Mouse (Mus musculus) embryo, embryonic 9.5 days (tissue): Measurements from ENCODE around the gene Tmem92.
A peak's percentile ranks its signal among the peaks of the same experiment; 100 is the strongest.
"Not testable (repeated sequence)": the region's sequence is repeated elsewhere in the genome, so short reads cannot be mapped to it uniquely, and the experiment has no call there.

Experiments used
- DNase-seq: peaks from one replicate; pipeline ENCODE4 v3.0.0-alpha.2; 2017; ENCODE audit errors: extremely low spot score

Tmem92 gene

GRCm38 (mm10) chr11:94782603-94783002 lies at the start of gene Tmem92:
Gene Tmem92 (minus strand): TSS chr11:94782703.
- DNase-seq: no peak

- DNase-seq: no peak
Measured at GRCm38 (mm10) chr11:94828966-94829365, 46.5 kb upstream of the Tmem92 start.

- DNase-seq: peak; percentile 8
Measured at GRCm38 (mm10) chr11:94819427-94819826, 36.9 kb upstream of the Tmem92 start.

- not testable (repeated sequence) for DNase-seq
Measured at GRCm38 (mm10) chr11:94818946-94819345, 36.4 kb upstream of the Tmem92 start.

- not testable (repeated sequence) for DNase-seq
Measured at GRCm38 (mm10) chr11:94811537-94811936, 29.0 kb upstream of the Tmem92 start.

- no peak for DNase-seq
Measured at GRCm38 (mm10) chr11:94791700-94792099, 9.2 kb upstream of the Tmem92 start.

- peak; percentile 57 for DNase-seq
Measured at GRCm38 (mm10) chr11:94785247-94785646, 2.7 kb upstream of the Tmem92 start.

- DNase-seq: no peak
Measured at GRCm38 (mm10) chr11:94774887-94775497, 7.5 kb downstream of the Tmem92 start.

- DNase-seq: no peak
Measured at GRCm38 (mm10) chr11:94773851-94774250, 8.7 kb downstream of the Tmem92 start.

- DNase-seq: no peak
Measured at GRCm38 (mm10) chr11:94772363-94773055, 10.0 kb downstream of the Tmem92 start.

GRCm38 (mm10) chr11:94767241-94767640 lies 15.3 kb downstream of the Tmem92 start:
- DNase-seq: no peak

GRCm38 (mm10) chr11:94762775-94763174 lies 19.7 kb downstream of the Tmem92 start:
- no peak for DNase-seq

- no peak for DNase-seq
Measured at GRCm38 (mm10) chr11:94762281-94762680, 20.2 kb downstream of the Tmem92 start.

GRCm38 (mm10) chr11:94760799-94761198 lies 21.7 kb downstream of the Tmem92 start:
- no peak for DNase-seq

- DNase-seq: no peak
Measured at GRCm38 (mm10) chr11:94760364-94760763, 22.1 kb downstream of the Tmem92 start.

- DNase-seq: no peak
Measured at GRCm38 (mm10) chr11:94759916-94760315, 22.6 kb downstream of the Tmem92 start.

GRCm38 (mm10) chr11:94752946-94753713 lies 29.4 kb downstream of the Tmem92 start:
- DNase-seq: no peak

GRCm38 (mm10) chr11:94741732-94742272 lies 40.7 kb downstream of the Tmem92 start, which contains the start of gene Cdc34b:
Gene Cdc34b (plus strand): TSS chr11:94741782.
- no peak for DNase-seq

GRCm38 (mm10) chr11:94735746-94736145 lies 46.8 kb downstream of the Tmem92 start:
- DNase-seq: no peak

GRCm38 (mm10) chr11:94732773-94733172 lies 49.7 kb downstream of the Tmem92 start:
- no peak for DNase-seq

- DNase-seq: no peak
Measured at GRCm38 (mm10) chr11:94731229-94731628, 51.3 kb downstream of the Tmem92 start.

GRCm38 (mm10) chr11:94730261-94730660 lies 52.2 kb downstream of the Tmem92 start:
- DNase-seq: peak; percentile 66
